Mouse (Mus musculus) ZHBTc4 (cell line): ENCODE results near the gene Tepp.
A peak's percentile ranks its signal among the peaks of the same experiment; 100 is the strongest.

Experiments
- DNase-seq: peaks from one replicate; pipeline ENCODE4 v3.0.0-alpha.2; 2011; ENCODE audit warnings: low read depth, low spot score

Tepp gene

DNA sequence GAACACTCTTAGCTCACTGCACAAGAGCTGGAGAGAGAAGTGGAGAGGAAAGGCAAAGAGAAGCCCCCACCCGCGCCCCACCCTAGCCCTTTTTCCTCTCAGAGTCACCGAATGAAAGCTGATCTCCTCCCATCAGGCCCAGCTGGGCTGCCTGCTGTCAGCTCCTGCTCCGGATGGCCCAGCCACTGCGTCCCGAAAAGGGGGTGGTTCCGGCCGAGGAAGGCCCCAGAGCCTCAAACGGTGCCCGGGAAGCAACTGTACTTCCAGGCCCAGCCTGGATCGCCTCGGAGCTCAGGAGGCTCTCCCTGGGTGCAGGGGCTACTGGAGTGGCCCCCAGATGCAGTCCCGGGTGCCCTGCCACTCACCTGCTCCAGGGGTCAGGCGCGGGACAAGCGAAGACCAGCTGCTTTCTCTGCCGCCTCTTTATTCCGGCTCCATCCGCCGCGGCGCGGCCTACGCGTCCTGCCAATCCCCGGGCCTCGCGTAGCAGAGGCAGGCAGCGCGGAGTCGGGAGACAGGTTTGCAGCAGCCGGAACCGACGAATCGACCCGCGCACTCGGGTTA, 20.9 kb downstream of the Tepp start:
- DNase-seq = peak; percentile 81

DNA sequence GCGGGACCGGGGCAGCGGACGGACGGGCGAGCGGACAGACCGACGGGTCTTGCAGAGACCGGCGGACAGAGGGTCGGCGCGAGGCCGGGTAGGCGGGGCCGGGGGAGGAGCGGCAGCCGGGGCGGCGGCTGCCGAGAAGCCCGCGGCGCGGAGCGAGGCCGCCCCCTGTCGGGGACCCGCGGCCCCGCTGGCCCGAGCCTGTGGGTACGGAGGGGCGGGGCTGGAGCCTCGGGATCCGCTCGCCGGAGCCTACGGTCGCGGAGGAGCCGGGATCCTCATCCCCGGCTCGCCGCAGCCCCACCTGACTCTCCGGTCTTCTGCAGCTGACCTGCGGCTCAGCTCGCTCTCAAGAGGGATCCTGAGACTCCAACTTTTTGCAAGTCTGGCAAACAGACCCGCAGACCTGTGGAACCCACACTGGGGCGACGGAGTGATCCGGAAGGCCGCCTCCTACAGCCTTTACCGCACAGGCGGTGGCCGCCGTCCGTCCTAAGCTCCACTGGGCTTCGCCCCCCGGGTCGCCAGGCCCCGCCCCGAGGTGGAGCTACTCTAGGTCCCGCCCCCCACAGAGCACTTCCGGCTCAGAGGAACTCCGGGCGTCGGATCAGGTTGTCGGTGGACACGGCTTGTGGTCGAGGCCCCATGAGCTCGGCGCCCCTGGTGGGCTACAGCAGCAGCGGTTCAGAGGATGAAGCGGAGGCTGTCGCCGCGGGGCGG, 21.5 kb downstream of the Tepp start, which contains the start of the genes Zfp319 and Usb1:
Zfp319 (minus strand) TSS at position 231 of the 717 bp plus-strand sequence.
Usb1 (plus strand) TSS at position 565 of the 717 bp plus-strand sequence.
- peak; percentile 97 for DNase-seq

DNA sequence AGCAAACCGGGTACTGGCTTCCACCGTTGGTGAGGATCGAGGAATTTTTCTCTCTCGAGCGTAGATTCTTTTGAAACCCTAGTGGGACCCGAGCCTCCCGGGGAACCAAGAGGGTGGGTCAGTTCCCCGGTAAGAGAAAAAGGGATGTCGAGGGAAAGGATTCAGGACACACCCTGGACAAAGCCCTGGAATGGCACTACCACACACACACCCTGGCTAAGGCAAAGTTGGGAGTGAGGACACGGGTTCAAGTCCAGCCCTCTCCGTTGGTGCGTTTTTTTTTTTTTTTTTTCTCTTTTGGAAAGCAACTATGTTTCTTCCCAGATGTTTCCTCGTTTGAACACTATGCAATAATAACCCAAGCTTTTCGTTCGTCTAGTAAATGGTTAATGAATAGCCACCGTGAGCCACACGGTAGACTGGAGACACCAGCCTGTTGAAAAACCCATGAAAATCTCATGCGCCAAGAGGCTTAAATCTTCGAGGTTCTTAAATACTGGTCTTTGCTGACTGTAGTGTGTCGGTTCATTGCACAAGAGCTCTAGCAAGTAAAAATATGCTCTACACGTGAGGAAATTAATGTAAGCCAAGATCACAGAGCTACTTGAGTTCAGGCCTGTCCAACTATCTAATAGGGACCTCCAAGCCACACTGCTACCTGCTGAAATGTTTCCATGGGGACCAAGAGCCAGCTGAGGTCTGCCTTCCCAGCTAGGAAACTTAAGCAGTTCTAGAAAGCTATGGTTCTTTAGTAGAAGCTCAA, 22.3 kb downstream of the Tepp start:
- DNase-seq = no peak

DNA sequence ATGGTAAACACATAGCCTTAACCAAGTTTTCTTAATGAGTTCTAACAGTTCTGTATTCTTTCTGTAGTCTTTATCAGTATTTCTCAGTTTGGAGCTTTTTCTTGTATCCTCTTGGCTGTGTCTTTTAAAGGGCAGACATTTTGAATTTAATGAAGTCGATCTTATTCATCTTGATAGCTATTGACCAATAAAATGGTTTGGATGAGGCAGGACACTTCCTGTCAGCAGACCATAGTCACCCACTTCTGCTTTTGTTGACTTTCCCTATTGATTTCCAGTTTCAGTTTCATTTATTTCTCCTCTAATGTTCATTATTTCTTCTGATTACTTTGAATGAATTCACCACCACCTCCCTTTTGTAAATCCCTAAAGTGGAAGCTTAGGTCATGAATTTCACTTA, 25.3 kb downstream of the Tepp start:
- no peak for DNase-seq

DNA sequence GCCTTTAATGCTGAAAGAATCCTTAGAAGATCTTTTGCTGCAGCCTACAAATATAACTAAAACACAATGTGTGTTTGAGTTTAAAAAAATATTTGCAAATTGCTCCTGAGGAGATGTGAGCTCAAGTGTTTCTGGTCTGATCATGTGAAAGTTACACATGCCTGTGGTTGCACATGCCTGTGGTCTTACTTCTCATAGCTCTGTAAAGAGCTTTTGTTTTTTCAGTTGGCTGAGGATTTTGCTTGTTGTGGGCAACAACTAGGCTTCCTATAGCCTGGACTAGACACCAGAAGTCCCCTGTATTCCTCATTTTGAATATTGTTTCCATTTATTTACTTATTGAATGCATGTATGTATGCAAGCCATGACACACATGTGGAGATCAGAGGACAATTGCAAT, 26.0 kb downstream of the Tepp start:
- DNase-seq = no peak

DNA sequence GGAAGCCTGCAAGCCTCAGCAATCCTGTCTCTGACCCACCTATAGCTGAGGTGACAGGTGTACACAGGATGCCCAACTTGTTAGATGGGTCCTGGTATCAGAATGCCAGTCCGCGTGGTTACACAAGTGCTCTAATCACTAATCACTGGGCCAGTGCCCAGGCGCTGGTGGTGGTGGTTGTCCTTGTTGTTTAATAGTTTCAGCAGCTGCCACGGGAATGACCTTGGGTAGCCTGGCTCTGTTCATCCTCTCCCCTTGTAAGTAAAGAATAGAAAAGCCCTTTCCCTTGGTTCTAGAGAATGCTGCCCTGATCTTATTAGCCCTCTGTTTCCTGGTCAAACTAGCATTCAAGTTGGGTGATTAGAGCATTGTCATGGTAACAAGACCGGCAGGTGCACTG, 31.4 kb downstream of the Tepp start:
- no peak for DNase-seq

DNA sequence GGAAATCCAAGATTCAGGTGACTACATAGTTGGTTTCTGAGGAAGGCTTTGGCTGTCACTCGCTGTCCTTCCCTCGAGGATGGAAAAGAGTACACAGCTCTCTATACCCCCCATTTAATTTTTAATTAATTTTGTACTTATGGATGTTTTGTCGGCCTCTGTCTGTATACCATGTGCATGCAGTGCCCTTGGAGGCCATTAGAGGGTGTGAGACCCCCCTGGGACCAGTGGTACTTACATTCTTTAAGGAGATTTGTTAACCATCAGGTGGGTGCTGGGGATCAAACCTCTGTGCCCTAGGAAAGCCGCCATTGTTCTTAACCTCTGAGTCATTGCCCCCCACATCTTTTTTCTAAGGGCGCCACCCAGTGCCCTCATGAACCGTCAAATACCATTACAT, 34.3 kb downstream of the Tepp start:
- no peak for DNase-seq

DNA sequence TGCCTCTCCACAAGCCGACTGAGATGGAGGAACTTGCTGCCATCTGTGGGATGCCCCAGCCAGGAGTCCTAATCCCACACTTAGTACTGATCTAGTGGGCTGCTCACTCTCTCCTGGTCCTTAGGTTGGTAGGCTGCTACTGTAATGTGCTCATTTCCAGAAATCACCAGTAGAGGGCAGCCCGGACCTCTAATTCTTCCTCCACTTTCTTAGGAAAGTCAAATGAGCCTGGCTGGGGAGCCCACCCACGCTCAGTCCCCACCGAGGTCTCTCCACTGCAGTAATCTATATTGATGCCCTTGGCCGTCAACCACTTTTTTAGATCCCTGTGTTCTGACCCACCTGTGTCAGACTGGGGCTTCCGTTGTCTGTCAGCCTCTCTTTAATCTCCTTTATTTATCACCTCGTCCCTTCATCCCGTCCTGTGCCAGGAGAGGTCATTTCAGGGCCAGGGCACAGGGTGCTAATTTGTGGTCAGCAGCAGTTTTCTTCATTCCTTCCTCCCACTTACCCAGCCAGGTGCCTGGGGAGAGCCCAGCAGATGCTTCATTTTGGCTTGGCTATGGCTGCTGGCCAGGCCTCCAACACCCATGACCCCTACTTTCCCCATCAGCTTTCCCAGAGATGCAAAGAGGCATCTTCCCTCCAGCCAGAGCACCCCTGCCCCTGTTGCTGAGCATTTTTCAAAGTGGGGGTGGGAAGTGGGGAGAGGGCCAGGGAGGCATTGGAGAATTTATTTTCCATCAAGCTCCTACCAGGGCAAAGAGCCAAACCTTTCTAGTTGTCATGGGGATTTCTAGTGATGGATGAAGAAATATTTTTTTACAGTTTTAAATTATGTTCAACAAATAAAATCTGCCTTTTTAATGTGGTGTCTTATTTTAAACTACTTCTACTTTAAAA, 36.5 kb downstream of the Tepp start:
- DNase-seq = peak; percentile 66

DNA sequence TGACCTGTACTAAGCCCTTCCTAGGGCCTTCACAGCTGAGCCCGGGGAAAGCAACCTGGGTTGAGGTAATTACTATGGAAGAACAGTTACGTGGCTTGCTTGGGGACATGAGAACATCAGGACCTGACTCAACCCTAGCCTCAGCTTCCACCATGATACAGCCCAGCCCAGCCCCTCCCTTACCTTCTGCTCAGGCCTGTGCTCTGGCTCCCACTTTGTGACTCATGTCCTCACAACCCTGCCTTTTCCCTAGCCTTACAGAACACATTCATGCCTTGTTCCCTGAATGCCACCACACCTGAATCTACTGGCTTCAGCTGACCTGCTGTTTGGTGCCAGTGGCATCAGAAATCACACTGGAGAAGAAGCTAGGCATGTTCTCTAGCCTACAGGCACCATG, 38.0 kb downstream of the Tepp start:
- DNase-seq = no peak

DNA sequence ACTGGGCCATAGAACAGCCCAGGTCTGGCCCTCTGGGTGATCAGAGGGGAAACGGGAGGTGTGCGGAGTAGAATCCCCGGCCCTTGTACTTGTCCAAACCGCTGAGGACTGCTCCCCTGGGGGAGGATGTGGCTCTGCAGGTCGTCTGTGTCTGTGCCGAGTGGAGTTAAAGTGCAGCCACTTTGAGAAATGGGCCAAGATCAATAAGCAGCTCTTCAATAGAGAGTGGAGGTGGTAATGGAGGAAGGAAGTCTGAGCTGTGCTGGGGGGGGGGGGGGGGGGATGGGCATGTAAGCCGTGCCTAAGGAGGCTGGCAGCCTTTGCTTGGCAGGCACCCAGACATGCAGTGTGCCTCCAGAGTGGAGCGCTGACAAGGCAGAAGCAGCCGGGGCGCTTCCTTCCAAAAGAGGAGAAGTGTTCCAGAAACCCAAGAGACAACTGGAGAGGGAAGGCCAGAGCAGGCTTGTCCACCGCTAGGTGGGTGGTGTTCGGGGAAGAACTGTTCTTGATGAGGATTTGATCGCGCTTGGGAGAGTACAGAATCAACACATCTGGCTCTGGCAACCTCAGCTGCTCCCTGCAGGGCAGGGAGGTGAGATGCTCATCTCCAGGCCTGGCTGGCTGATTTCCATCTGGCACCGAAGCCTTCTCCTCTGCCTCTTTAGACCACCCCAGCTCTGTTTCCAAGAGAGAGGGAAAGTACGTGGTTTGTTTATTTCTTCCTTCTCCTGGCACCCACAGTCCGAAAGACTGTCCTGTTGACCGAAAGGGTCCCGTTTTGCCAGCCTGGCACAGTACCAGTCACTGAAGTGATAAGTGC, 38.7 kb downstream of the Tepp start:
- DNase-seq = no peak

DNA sequence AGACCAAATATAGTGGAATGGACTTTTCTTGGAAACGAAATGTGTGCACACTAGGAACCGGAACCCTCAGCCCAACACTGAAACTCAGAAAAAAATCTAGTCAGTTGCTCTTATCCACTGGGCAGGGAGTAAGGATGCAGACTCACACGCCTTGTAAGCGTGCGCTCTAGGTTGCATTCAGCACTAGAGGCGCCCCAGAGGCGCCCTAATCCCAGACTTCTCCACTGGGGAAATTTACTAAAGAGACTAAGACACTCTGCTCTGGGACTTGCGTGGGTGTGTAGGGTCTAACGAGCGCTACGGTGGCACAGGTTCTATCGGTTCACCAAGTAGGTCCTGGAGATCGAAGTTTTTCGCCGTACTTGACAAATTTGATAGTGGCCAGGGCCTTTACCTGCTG, 41.1 kb downstream of the Tepp start:
- peak; percentile 66 for DNase-seq

DNA sequence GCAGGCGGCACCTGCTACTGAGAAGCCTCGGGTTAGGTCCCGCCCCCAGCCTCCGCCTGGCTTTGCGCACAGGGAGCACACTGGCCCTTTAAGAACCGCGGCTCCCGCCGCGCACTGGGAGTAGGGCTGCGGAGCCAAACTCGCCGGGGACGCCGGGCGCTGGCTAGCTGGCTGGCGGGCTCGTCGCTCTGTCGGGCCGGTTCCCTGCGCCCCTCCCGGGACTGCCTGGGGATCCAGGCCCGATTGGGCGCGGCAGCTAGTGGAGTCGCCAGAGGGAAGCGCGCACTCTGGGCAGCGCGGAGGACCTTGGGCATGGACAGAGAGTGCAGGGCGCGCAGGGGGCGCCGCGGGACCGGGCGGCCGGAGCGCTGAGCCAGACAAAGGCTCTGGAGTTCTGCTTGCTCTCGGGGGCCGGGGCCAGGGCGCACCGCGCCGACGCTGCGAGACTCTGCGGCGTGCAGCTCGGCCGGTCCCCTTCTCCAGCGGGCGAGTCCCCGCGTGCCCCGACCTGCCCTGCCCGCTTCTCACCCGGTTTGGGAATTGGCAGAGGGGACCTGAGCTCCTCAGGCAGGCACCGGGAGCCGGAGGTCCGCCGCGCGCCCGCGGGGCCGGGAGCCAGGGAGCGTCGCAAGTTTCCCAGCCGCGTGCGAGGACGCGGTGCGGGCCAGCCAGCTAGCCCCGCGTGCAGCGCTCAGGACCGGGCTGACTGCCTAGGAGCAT, 41.9 kb downstream of the Tepp start, which contains the start of gene Mmp15:
Mmp15 (plus strand) TSS at position 118 of the 720 bp plus-strand sequence.
- DNase-seq = peak; percentile 93

DNA sequence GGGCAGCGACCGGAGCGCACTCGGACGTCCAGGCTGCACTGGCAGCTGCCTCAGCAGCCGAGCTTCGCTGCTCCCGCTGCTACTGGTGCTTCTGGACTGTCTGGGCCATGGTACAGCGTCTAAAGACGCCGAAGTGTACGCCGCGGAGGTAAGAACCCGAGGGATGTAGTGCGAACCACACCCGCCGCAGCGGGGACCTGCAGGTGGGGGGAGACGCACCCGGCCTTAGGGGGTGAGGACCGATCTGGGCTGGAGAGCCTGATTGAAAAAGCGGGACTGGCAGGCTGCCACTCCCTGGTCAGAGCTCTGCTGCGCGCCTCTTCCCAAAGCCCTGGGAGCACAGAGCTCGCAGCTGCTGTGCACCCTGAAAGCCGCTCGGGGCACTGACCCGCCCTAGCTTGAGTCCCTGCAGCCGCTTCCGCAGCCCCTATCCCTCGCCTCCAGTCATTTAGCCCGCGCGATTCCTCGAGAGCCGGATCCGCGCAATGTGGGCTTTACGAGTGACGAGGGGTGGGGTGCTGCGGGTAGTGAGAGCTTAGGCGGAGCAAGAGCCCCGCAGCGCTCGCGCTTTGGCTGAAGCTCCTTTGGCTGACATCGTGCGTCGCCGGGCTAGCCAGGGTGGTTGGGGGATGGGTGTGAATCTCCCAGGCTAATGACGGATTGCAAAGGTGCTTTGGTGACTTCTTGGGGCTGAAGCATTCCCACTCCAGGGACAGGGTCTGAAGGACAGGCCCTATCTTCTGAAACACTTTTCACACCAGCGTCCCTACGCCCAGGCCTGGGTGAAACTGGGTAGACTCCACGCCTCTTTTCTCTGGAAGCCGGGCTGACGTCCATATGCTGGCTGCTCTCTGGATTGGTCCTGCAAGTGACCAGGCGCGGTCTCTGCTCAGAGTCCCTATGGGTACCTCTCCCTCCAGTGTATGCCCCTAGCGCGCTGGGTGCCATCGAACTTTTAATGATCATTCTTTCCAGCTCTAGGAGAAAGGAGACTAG, 42.8 kb downstream of the Tepp start:
- DNase-seq = peak; percentile 73

DNA sequence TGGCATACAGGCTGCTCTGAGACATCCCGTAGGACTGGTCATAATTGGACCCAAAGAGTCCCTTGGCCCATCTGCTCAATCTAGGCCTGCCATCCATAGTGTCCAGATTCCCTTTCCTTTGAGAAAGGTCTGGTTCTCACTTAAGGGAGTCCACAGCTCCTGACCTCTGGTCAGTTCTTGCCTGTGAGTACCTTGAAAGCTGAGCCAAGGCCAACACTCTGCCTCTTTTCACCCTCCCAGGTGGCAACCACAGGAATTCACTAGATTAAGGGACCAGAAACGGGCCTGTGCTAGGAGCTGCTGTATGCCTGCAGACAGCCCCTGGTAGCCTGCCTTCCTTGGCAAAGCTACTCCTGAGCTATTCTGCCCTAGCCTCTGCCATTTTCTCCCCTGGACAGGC, 44.2 kb downstream of the Tepp start:
- DNase-seq = no peak

DNA sequence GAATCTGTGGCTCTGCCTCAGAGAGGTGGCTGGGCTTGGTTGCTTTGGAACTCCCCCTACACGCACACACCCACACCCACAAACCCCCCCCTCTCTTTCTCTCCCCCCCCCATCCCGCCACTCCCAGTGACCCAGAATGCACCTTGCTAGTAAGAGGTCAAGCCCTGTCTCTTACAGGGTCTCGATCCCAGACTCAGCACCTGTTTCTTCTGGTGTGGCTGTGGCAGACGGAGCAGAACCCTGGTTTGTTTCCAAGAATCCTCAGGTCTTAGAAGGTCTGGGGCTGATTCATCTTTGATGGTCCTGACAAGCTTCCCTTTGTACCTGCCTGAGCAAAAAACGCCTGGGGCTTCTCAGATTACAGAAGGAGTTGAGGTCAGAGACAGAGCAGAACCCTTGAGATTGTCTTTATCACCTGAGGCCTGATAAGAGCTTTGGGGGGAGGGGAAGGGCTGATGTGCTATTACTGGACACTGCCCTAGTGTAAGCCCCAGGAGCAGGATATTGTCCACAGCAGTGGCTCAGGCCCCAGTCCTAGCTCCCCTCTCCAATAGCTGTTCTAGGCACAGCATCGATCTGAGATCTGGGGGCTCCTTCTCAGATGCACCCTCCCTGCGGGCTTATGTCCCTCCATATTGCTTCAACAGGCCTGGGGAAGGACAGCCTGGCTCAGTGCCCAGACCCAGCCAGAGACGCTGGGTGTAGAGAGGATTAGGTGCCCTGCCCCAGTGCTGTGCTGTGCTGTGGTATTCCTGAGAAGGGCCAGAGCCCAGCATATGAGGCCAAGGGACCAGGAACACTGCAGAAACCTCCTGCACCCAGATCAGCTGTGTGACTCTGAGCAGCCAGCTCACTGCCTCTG, 48.4 kb downstream of the Tepp start:
- DNase-seq = no peak

DNA sequence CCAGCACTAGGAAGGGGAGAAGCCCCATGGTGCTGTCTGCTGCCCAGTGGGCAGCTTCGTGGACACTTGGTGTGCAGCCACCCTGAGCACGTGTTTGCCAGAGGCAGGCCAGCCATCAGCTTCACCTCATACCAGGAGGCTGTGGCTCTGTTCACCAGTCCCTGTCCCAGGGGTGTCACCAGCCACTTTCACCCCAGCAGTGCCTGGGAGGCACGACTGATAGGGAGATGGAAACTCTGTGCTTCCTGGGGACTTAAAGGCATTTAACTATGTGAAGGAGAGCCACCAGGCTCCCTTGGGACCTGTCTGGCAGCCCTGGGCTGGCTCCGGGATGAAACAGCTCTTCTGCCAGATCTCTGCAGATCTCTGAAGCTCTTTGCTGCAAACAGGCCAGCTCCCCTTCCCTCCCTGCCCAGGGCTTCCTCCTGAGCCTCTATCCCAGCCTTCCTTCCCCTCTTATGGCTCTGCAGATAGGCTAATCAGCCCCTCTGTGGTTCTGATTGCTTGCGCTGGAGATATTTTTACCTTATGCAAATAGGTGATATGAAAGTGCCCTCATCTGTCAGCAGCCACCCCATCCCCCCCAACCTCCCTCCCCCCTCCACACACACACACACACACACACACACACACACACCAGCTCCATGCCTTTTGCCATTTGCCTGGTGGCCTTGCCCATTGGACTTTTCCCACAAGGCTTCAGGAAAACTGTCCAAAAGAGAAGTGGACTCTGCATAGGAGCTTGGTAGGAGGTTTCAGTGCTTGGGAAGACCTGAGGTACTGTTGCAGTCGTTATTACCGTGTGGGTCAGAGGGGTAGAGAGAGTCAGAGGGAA, 50.0 kb downstream of the Tepp start:
- DNase-seq = no peak

DNA sequence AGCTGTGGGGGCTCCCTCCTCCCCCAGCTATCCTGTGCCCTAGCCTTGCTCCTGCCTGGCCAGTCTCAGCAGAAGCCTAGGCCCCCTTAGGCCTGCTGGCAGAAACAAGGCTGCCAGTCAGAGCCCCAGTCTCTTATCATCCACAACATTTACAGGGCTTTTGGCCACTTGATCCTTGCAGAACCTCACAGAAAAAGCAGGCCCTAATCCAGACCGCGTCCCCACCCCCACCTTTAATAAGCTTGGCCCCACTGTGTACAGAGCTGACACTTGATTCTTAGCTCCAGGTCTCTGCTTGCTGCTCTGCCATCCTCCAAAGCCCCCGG, 50.6 kb downstream of the Tepp start:
- no peak for DNase-seq
